Mouse (Mus musculus): ENCODE data around the gene Col9a1. TPM values are rescaled to one million over a fixed set of nuclear protein-coding genes. Genes with fewer than 3 reads are reported as not detected.

Gene Col9a1
- polyA plus RNA-seq, 1 experiment from 2014 or later = 5.5 TPM

- H3K9me3 ChIP-seq (replicated peaks; ENCODE audit: low read length) = no peaks in the 10 kb centered on the region
- H3K4me3 ChIP-seq (replicated peaks; ENCODE audit: low read depth, low read length) = no peak overlapping the region
- no peak overlapping the region for H3K9ac ChIP-seq (ENCODE audit: low read depth, low read length)
- ATAC-seq (replicated peaks; ENCODE audit: low FRiP score, low read depth) (no peak), DNase-seq (ENCODE audit: low spot score) (no peak)
- H3K4me2 ChIP-seq (ENCODE audit: low read length) = no peak overlapping the region
- peak; percentile 20; the same call in 1 of the 2 replicates for TF ChIP-seq CTCF (IDR thresholded peaks at IDR 0.05; ENCODE audit: low read depth)
- H3K36me3 ChIP-seq (ENCODE audit: insufficient read depth, low read length) = no peaks in the 10 kb centered on the region
- no peaks in the 10 kb centered on the region for H3K27me3 ChIP-seq (ENCODE audit: insufficient read depth, low read length)
- H3K4me1 ChIP-seq (replicated peaks; ENCODE audit: insufficient read depth, low read length) = no peaks in the 10 kb centered on the region
- no peak overlapping the region for H3K27ac ChIP-seq
Measured at GRCm38 (mm10) chr1:24261181-24261580, 83.8 kb downstream of the Col9a1 start.

GRCm38 (mm10) chr1:24267022-24267421 lies 89.6 kb downstream of the Col9a1 start:
- WGBS = 68% methylated on average over 3 of the region's 3 CpGs

GRCm38 (mm10) chr1:24286360-24286759 lies 109.0 kb downstream of the Col9a1 start:
- H3K4me2 ChIP-seq (ENCODE audit: low read length) = no peak overlapping the region

More at GRCm38 (mm10) chr1:24267022-24267421, 89.6 kb downstream of the Col9a1 start:
- DNase-seq (ENCODE audit: low spot score) (no peak), ATAC-seq (replicated peaks; ENCODE audit: low FRiP score, low read depth) (no peak)
- Histone ChIP-seq H3K9ac (ENCODE audit: low read depth, low read length) (no peak overlapping the region), H3K27me3 (ENCODE audit: insufficient read depth, low read length) (no peaks in the 10 kb centered on the region), H3K4me2 (ENCODE audit: low read length) (no peak overlapping the region), H3K27ac (no peak overlapping the region), H3K4me1 (replicated peaks; ENCODE audit: insufficient read depth, low read length) (no peaks in the 10 kb centered on the region), H3K9me3 (replicated peaks; ENCODE audit: low read length) (no peaks in the 10 kb centered on the region), H3K4me3 (replicated peaks; ENCODE audit: low read depth, low read length) (no peak overlapping the region), H3K36me3 (ENCODE audit: insufficient read depth, low read length) (no peaks in the 10 kb centered on the region)
- TF ChIP-seq CTCF (IDR thresholded peaks at IDR 0.05; ENCODE audit: low read depth) = no peak

GRCm38 (mm10) chr1:24292515-24292914 lies 115.1 kb downstream of the Col9a1 start:
- Histone ChIP-seq H3K36me3 (ENCODE audit: insufficient read depth, low read length) (no peaks in the 10 kb centered on the region), H3K9me3 (replicated peaks; ENCODE audit: low read length) (no peaks in the 10 kb centered on the region), H3K27me3 (ENCODE audit: insufficient read depth, low read length) (no peaks in the 10 kb centered on the region), H3K27ac (no peak overlapping the region), H3K4me1 (replicated peaks; ENCODE audit: insufficient read depth, low read length) (no peaks in the 10 kb centered on the region), H3K4me3 (replicated peaks; ENCODE audit: low read depth, low read length) (no peak overlapping the region), H3K9ac (ENCODE audit: low read depth, low read length) (no peak overlapping the region), H3K4me2 (ENCODE audit: low read length) (no peak overlapping the region)
- no peak for TF ChIP-seq CTCF (IDR thresholded peaks at IDR 0.05; ENCODE audit: low read depth)
- no peak for DNase-seq (ENCODE audit: low spot score)
- WGBS = 20% methylated on average over 2 of the region's 2 CpGs
- no peak for ATAC-seq (replicated peaks; ENCODE audit: low FRiP score, low read depth)

More at GRCm38 (mm10) chr1:24286360-24286759, 109.0 kb downstream of the Col9a1 start:
- Histone ChIP-seq H3K4me1 (replicated peaks; ENCODE audit: insufficient read depth, low read length) (no peaks in the 10 kb centered on the region), H3K36me3 (ENCODE audit: insufficient read depth, low read length) (no peaks in the 10 kb centered on the region), H3K9ac (ENCODE audit: low read depth, low read length) (no peak overlapping the region), H3K9me3 (replicated peaks; ENCODE audit: low read length) (no peaks in the 10 kb centered on the region), H3K27me3 (ENCODE audit: insufficient read depth, low read length) (no peaks in the 10 kb centered on the region), H3K4me3 (replicated peaks; ENCODE audit: low read depth, low read length) (no peak overlapping the region), H3K27ac (no peak overlapping the region)
- DNase-seq (ENCODE audit: low spot score) = peak; percentile 19
- 11% methylated on average over 6 of the region's 6 CpGs for WGBS
- peak; percentile 66 for ATAC-seq (replicated peaks; ENCODE audit: low FRiP score, low read depth)
- TF ChIP-seq CTCF (IDR thresholded peaks at IDR 0.05; ENCODE audit: low read depth) = no peak

DNA sequence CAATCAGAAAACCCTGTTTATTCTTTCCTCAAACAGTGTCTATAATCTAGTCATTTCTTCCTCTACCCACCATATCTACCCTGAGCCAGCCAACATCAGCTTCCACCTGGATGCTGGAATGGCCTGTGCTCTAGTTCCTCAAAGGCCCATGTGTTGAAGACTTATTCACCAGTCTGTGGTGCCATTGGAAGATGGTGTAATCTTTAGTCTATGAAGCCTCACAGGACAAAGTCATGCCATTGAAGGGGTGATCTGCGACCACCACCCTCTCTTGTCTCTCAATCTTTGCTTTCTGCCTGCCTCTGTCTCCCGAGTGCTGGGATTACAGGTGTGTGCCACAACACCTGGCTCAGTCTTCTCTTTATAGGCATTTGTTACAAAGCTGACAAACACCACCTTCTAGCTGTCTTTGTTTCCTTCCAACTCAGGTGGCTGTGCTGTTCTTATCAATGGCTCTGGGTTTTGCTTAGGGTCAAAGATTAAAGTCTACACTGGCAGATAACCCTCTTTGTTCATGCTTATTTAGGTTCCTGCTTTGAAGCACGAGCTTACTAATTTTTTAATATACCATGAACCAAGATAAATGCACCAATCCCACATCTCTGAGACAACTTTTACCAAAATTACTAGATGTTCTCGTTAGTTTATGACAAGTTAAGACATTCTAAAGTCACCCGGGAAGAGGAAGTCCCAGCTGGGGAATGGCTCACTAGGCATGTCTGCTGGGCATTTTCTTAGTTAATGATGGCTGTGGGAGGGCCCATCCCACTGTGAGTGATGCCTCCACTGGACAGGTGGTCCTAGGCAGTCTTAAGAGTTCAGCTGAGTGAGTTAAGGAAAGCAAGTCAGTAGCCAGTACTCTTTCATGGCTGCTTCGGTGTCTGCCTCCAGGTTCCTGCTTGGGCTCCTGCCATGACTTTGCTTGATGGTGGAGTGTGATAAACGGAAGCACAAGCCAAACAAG lies 117.9 kb downstream of the Col9a1 start:
- no peak for DNase-seq (ENCODE audit: low spot score)
- no peak for TF ChIP-seq CTCF (IDR thresholded peaks at IDR 0.05; ENCODE audit: low read depth)
- Histone ChIP-seq H3K9ac (ENCODE audit: low read depth, low read length) (no peak overlapping the region), H3K36me3 (ENCODE audit: insufficient read depth, low read length) (no peaks in the 10 kb centered on the region), H3K4me1 (replicated peaks; ENCODE audit: insufficient read depth, low read length) (no peaks in the 10 kb centered on the region), H3K4me3 (replicated peaks; ENCODE audit: low read depth, low read length) (no peak overlapping the region), H3K27me3 (ENCODE audit: insufficient read depth, low read length) (no peaks in the 10 kb centered on the region), H3K27ac (no peak overlapping the region), H3K9me3 (replicated peaks; ENCODE audit: low read length) (no peaks in the 10 kb centered on the region), H3K4me2 (ENCODE audit: low read length) (no peak overlapping the region)
- no peak for ATAC-seq (replicated peaks; ENCODE audit: low FRiP score, low read depth)
- 76% methylated on average over 7 of the region's 7 CpGs for WGBS

DNA sequence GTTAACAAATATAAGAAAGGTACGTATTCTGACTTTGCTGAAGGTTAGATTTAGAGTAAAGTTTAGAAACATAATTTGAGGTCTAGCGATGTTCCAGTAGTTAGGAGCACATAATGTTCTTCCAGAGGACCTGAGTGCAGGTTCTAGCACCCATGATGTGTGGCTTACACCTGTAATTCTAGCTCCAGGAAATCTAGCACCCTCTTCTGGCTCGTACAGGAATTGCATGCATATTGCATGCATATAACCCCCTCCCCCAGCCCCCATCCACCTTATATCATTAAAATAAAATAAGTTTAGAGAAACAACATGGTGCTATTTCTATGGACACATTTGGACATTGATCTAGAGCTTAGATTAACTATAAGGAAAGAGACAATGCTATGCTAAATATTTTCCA lies 123.3 kb downstream of the Col9a1 start:
- no peak for TF ChIP-seq CTCF (IDR thresholded peaks at IDR 0.05; ENCODE audit: low read depth)
- Histone ChIP-seq H3K4me2 (ENCODE audit: low read length) (no peak overlapping the region), H3K9ac (ENCODE audit: low read depth, low read length) (no peak overlapping the region), H3K27me3 (ENCODE audit: insufficient read depth, low read length) (no peaks in the 10 kb centered on the region), H3K36me3 (ENCODE audit: insufficient read depth, low read length) (no peaks in the 10 kb centered on the region), H3K4me1 (replicated peaks; ENCODE audit: insufficient read depth, low read length) (no peaks in the 10 kb centered on the region), H3K27ac (no peak overlapping the region), H3K9me3 (replicated peaks; ENCODE audit: low read length) (no peaks in the 10 kb centered on the region), H3K4me3 (replicated peaks; ENCODE audit: low read depth, low read length) (no peak overlapping the region)
- DNase-seq (ENCODE audit: low spot score) (no peak), ATAC-seq (replicated peaks; ENCODE audit: low FRiP score, low read depth) (no peak)
- 90% methylated on average over 3 of the region's 3 CpGs for WGBS

Other genes starting within 250 kb of the Col9a1 start
- gene Sdhaf4, start 172.0 kb upstream of the Col9a1 start, polyA plus RNA-seq (2015; fragmentation: Nextera tagmentation; extraction: Ambion mirVana) = 115 and 134 TPM in 2 replicates
- gene Fam135a, start 77.3 kb upstream of the Col9a1 start, polyA plus RNA-seq (2015; fragmentation: Nextera tagmentation; extraction: Ambion mirVana) = 21.8 and 22.5 TPM in 2 replicates

Data from kidney, postnatal 0 days (tissue).